In genomic region chr13:47955504-47955903, GRCm38 (mm10) we compare ENCODE assay signal across 14 mouse cellular contexts.
"Had no signal": no experiment of that assay in that cellular context is flagged by ENCODE, and none has a peak within 500 bp of the region (broad histone marks: within the 10 kb centered on the region; RNA-seq: fewer than 3 reads in every experiment).

No protein-coding gene starts in this region.

- H3K4me1 ChIP-seq: limb, embryonic 15.5 days; liver, embryonic 12.5 days had no signal

- H3K27ac ChIP-seq: kidney, postnatal 0 days; limb, embryonic 15.5 days; liver, embryonic 12.5 days had no signal

- H3K9ac ChIP-seq: limb, embryonic 15.5 days; liver, embryonic 12.5 days; lung, embryonic 14.5 days had no signal

- DNase-seq: kidney, adult 8-10 months; kidney, postnatal 36 days; layer of hippocampus, adult 9-11 months; layer of hippocampus, postnatal 36 days; lung, embryonic 14.5 days; lung, postnatal 10 days; lung, postnatal 4 days; thymus, adult 2 months; thymus, postnatal 25 days had no signal

- H3K9me3 ChIP-seq: limb, embryonic 15.5 days; liver, embryonic 12.5 days had no signal

- H3K4me3 ChIP-seq: limb, embryonic 15.5 days; liver, embryonic 12.5 days; myocyte had no signal

- H3K4me2 ChIP-seq: limb, embryonic 15.5 days; liver, embryonic 12.5 days; lung, embryonic 14.5 days had no signal

- ATAC-seq: intestine, postnatal 0 days; liver, embryonic 12.5 days had no signal

- H3K27me3 ChIP-seq: limb, embryonic 15.5 days; liver, embryonic 12.5 days had no signal

- H3K36me3 ChIP-seq: limb, embryonic 15.5 days; liver, embryonic 12.5 days had no signal
